9 mouse cellular contexts compared by ENCODE assay signal in the genomic region with DNA sequence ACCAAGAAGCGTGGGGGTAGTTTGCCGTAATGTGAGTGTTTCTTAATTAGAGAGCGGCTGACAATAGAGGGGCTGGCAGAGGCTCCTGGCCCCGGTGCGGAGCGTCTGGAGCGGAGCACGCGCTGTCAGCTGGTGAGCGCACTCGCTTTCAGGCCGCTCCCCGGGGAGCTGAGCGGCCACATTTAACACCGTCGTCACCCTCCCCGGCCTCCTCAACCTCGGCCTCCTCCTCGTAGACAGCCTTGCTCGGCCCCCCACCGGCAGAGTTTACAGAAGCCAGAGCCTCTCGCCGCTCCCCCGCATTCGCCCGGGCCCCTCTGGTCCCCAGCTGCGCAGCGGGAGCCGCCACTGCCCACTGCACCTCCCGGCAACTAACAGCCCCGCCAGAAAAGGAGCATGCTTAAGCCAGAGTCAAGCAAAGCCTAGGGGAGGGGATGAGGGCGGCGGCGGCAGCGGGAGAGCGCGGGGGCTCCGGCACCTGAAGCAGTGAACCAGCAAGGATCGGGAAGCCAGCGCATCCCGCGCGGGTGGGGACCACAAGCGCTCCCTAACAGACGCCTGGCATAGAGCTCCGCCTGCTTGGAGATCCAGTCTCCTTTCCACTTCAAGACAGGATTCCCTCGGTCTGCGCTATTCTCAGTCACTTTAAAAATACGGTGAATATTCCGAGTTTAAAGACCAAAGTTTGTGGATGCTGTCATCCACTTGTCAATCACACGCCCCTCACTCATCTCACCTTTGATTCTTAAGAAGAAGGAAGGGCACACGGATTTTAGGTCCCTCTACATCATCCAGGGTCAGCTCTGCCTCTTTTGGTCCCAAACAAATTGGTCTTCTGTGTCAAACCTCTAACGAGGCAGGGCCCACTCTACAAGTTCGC. TPM values are rescaled to one million over a fixed set of nuclear protein-coding genes. Genes with fewer than 3 reads are reported as not detected.
DNase-seq lines count a peak whose midpoint lies in the region; ATAC-seq and TF ChIP-seq lines count a peak whose summit lies in the region.
"Had no signal": no experiment of that assay in that cellular context is flagged by ENCODE, and none has a peak within 500 bp of the region (broad histone marks: within the 10 kb centered on the region; RNA-seq: fewer than 3 reads in every experiment).

No protein-coding gene starts in this region.

- peaks cover 30% of the 10 kb centered on the region for H3K4me1 ChIP-seq in E14TG2a.4 (replicated peaks; ENCODE audit: low read depth, low read length)
- peaks cover 22% of the 10 kb centered on the region for H3K4me1 ChIP-seq in hindbrain, embryonic 10.5 days (replicated peaks)
- H3K4me1 ChIP-seq in midbrain, embryonic 12.5 days = peaks cover 15% of the 10 kb centered on the region; the same call in 1 of the 2 replicates

- H3K27me3 ChIP-seq in E14TG2a.4 (ENCODE audit: insufficient read depth, low read length) = peaks cover 84% of the 10 kb centered on the region
- peaks cover 87% of the 10 kb centered on the region for H3K27me3 ChIP-seq in hindbrain, embryonic 10.5 days (ENCODE audit: insufficient read depth, poor library complexity, severe bottlenecking)
- H3K27me3 ChIP-seq in midbrain, embryonic 12.5 days = peaks cover 77% of the 10 kb centered on the region

- H3K36me3 ChIP-seq in E14TG2a.4 (ENCODE audit: insufficient read depth, low read length) = no peaks in the 10 kb centered on the region
- H3K36me3 ChIP-seq in hindbrain, embryonic 10.5 days = no peaks in the 10 kb centered on the region
- no peaks in the 10 kb centered on the region for H3K36me3 ChIP-seq in midbrain, embryonic 12.5 days

- H3K9ac ChIP-seq in midbrain, embryonic 12.5 days (replicated peaks) = peak overlapping the region; percentile 55

- peaks cover 5% of the 10 kb centered on the region; the same call in 1 of the 2 replicates for H3K9me3 ChIP-seq in E14TG2a.4 (ENCODE audit: low read length)
- H3K9me3 ChIP-seq in hindbrain, embryonic 10.5 days = no peaks in the 10 kb centered on the region
- H3K9me3 ChIP-seq in midbrain, embryonic 12.5 days = no peaks in the 10 kb centered on the region

- no peak for TF ChIP-seq CTCF in E14TG2a.4 (conservative IDR thresholded peaks at IDR 0.05; ENCODE audit: low read length)

- peak overlapping the region; percentile 78 for H3K27ac ChIP-seq in hindbrain, embryonic 10.5 days
- H3K27ac ChIP-seq in midbrain, embryonic 12.5 days (replicated peaks) = no peak overlapping the region

- ATAC-seq in midbrain, embryonic 12.5 days (ENCODE audit: low FRiP score, low read depth) = peak; percentile 83
- ATAC-seq in monocyte, adult 5-6 weeks (replicated peaks; ENCODE audit: insufficient number of reproducible peaks, low FRiP score, low TSS enrichment, poor library complexity, severe bottlenecking) = no peak
- no peak for ATAC-seq in erythroblast, adult 5-6 weeks (replicated peaks; ENCODE audit: low FRiP score, poor library complexity, severe bottlenecking)

- DNase-seq in gastrocnemius, postnatal 4 days (ENCODE audit: low spot score in 2 of 2) = peak; percentile 9 to 20
- DNase-seq in gastrocnemius, postnatal 25 days = no peak
- DNase-seq in embryo, embryonic 10.5 days (ENCODE audit: low spot score) = peak; percentile 66
- peak; percentile 65 for DNase-seq in hindbrain, embryonic 10.5 days (ENCODE audit: low spot score)

- WGBS in hindbrain, embryonic 10.5 days = under 1% methylated on average over 54 of the region's 54 CpGs
- 2% methylated on average over 54 of the region's 54 CpGs for WGBS in midbrain, embryonic 12.5 days

- H3K4me2 ChIP-seq in midbrain, embryonic 12.5 days (replicated peaks) = peak overlapping the region; percentile 97

- H3K4me3 ChIP-seq in E14TG2a.4 (replicated peaks; ENCODE audit: low read length) = peak overlapping the region; percentile 79
- peak overlapping the region; percentile 62 for H3K4me3 ChIP-seq in hindbrain, embryonic 10.5 days
- peak overlapping the region; percentile 54 for H3K4me3 ChIP-seq in midbrain, embryonic 12.5 days

RNA-seq across cellular contexts. Expression of gene Atoh1, which starts 5.8 kb away (rescaled TPM):
- total RNA-seq in gastrocnemius, postnatal 4 days (2021) = not detected
- not detected for total RNA-seq in gastrocnemius, postnatal 25 days (2021)
- polyA plus RNA-seq in hindbrain, embryonic 10.5 days (2016; fragmentation: Nextera tagmentation; extraction: Ambion mirVana) = 32.9 and 34.7 TPM in 2 replicates
- polyA plus RNA-seq in midbrain, embryonic 12.5 days (2016; fragmentation: Nextera tagmentation; extraction: Ambion mirVana) = 0.90 and 2.6 TPM in 2 replicates
- not detected in 3 replicates for total RNA-seq in monocyte, adult 5-6 weeks (2017)
- total RNA-seq in erythroblast, adult 5-6 weeks (2015; ENCODE audit: low replicate concordance) = not detected in 2 replicates
- total RNA-seq in erythroblast, adult 5-6 weeks (2017; ENCODE audit: low replicate concordance) = not detected in 2 replicates
- total RNA-seq: MEL had no signal
